Mouse (Mus musculus) ovary, adult 2 months (tissue): ENCODE measurements around the gene Mapre1. TPM values are rescaled to one million over a fixed set of nuclear protein-coding genes. Genes with fewer than 3 reads are reported as not detected.

ENCODE experiments used
- polyA plus RNA-seq: library from polyadenylated mRNA; depleted of rRNA; stranded (reverse); fragments of >200 nt; gene quantifications from 2 replicates; pipeline ENCODE4 v1.2.3, GENCODE M21; 2012; rRNA removed

The Mapre1 gene
- polyA plus RNA-seq, result 7.8 and 8.9 TPM in 2 replicates

GRCm38 (mm10) chr2:153740500-153741436, at the start of gene Mapre1:
Mapre1 (plus strand) TSS chr2:153741274.

GRCm38 (mm10) chr2:153696352-153696751, 44.7 kb upstream of the Mapre1 start, which contains the start of gene Dnmt3c:
Dnmt3c (plus strand) TSS chr2:153696652.

GRCm38 (mm10) chr2:153779394-153779981, 38.4 kb downstream of the Mapre1 start, which contains the start of gene Efcab8:
Efcab8 (plus strand) TSS chr2:153779931.

Other genes starting within 250 kb of the Mapre1 start
- gene 4930404H24Rik, start 248.5 kb upstream of the Mapre1 start, polyA plus RNA-seq, result not detected in 2 replicates
- gene Nol4l, start 211.3 kb upstream of the Mapre1 start, polyA plus RNA-seq, result 15.1 and 25.6 TPM in 2 replicates
- 16.8 and 17.8 TPM in 2 replicates for gene Commd7, start 108.5 kb upstream of the Mapre1 start, polyA plus RNA-seq
- 4.4 and 5.1 TPM in 2 replicates for gene Dnmt3b, start 91.8 kb upstream of the Mapre1 start, polyA plus RNA-seq
- 0.16 TPM in 1 of 2 replicates, not detected in the other for gene Dnmt3c, start 44.6 kb upstream of the Mapre1 start, polyA plus RNA-seq
- gene Efcab8, start 38.7 kb downstream of the Mapre1 start, polyA plus RNA-seq, result 0.08 and 0.43 TPM in 2 replicates
- not detected in 2 replicates for gene Sun5, start 129.8 kb downstream of the Mapre1 start, polyA plus RNA-seq
- 0.09 TPM in 1 of 2 replicates, not detected in the other for gene Bpifb2, start 133.8 kb downstream of the Mapre1 start, polyA plus RNA-seq
- gene Bpifb6, start 159.1 kb downstream of the Mapre1 start, polyA plus RNA-seq, result 0.67 and 1.1 TPM in 2 replicates
- not detected in 2 replicates for gene Bpifb3, start 177.0 kb downstream of the Mapre1 start, polyA plus RNA-seq
- gene Bpifb4, start 196.9 kb downstream of the Mapre1 start, polyA plus RNA-seq, result 84.0 and 178 TPM in 2 replicates
- gene Bpifa6, start 233.7 kb downstream of the Mapre1 start, polyA plus RNA-seq, result 0.08 TPM in 1 of 2 replicates, not detected in the other